Mouse (Mus musculus) adrenal gland, postnatal 14 days (tissue): ENCODE measurements at regions not wholly inside any gene's neighbourhood (a gene's known extent, or its start where the extent isn't known, plus 50 kb on each side); places are given as distances from the start of the nearest gene placed in this dataset.

Source experiments
- DNase-seq: peaks from one replicate; pipeline ENCODE4 v3.0.0; 2021; ENCODE audit warnings: mixed read lengths

DNA sequence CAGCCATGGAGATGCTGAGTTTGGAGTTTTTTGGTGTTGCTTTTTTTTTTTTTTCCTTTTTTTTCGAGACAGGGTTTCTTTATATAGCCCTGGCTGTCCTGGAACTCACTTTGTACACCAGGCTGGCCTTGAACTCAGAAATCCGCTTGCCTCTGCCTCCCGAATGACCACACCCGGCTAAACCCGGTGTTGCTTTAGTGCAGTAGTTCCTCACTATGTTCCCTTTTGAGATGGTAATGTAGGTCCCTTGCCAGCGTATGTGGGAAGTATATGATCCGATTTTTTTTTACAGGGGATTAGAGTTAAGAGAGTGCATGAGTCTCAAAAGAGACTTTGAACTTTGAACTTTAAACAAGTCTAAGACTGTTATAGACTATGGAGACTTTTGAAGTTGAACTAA is 53.8 kb upstream of the Hs6st1 start:
- no peak for DNase-seq

DNA sequence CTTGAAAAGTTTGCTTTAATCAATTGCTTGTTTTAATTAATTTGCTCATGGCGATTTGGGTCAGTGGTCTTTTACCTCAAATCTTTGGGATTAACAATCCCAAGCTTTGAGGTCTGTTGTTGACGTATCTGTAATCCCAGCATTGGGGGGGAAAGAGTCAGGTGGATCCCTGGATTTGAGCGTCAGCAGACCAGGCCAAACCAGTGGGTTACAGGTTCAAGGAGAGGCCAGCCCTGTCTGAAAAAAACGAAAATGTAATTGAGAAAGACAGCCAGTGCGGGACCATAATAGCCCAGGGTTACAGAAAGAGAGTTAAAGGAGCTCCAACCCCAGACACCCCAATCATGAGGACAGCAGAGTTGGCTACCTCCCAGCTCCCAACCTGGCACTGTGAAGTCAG is 53.0 kb upstream of the Hs6st1 start:
- no peak for DNase-seq

DNA sequence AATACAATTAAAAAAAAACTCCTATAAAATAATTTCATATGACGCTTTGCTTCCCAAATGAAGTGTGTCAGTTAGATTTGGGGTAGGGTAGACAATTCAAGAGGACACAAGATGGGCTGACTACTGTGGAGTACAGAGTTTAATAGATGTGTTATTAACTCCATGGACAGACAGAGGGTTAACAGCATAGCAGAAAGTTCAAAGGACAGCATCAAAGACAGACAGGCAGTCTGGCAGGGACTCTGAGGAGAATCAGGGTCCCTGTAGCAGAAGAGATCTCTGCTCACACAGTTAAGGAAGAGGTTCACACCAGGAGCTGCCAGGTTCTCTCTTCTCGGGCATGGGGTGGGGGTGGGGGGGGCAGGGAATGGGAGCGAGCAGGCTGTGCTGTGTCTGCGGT is 51.6 kb upstream of the Hs6st1 start:
- no peak for DNase-seq

DNA sequence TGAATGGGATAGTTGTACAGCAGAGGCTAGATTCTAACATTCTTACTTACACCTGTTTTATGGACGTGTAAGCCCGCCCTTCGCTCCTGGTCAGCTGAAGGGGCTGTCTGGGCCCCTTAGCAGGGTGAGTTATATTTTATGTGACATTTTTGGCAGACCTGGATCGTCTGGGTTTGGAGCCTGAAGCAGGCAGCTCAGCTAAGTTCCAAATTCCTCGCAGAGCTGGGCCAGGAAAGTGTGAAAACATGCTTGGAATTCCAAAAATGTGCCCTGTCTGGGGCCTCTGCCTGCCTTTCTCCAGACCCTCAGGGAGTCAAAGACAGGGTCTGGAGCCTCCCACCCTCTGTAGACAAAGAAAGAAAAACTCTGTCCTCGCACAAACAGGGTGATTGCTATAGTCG is 51.1 kb upstream of the Hs6st1 start:
- no peak for DNase-seq

DNA sequence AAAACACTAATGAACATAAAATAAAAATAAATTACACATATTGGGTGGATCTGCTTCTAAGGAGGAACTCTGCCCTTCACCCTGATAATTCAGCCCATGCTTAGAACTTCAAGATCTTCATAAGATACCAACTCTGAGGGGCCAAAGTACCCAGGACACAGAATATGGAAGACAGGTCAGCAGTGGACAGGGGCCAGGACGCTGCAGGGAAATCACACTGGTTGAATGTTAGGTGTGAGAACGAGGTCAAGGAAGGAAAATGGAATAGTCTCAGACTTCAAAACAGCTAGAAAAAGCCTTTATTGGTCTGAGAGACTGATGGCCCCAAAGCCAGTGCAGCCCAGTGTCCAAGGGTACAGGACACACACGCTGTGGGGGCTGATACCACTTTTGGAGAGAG is 50.5 kb upstream of the Hs6st1 start:
- DNase-seq: no peak
